ENCODE assay signal across 12 mouse cellular contexts in the genomic region with DNA sequence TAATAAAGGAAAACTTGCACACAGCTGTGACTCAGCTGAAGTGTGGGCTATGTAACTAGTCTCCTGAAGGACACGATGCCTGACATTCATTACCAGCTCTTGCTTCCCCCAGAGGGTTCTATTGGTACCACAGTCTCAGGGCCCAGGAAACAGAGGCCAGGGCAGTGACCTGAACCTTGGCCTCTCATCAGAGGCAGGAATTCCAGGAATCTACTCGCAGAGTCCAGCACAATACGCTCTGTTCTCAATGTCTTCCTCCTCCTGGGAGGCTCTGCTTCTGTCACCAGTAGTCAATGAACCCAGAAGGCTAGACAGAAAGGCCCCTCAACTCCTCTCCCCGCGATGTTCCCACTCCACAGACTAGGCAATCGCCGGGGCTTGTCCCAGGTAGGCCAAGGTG.
A peak's percentile ranks its signal among the peaks of the same experiment; 100 is the strongest.
DNase-seq lines count a peak whose midpoint lies in the region; ATAC-seq and TF ChIP-seq lines count a peak whose summit lies in the region.
"Had no signal": no experiment of that assay in that cellular context is flagged by ENCODE, and none has a peak within 500 bp of the region (broad histone marks: within the 10 kb centered on the region; RNA-seq: fewer than 3 reads in every experiment).

No protein-coding gene starts in this region.

- 58% methylated on average over 7 of the region's 7 CpGs for WGBS in liver, postnatal 0 days (ENCODE audit: insufficient replicate concordance)
- WGBS in liver, embryonic 12.5 days (ENCODE audit: insufficient replicate concordance), result 54% methylated on average over 7 of the region's 7 CpGs
- WGBS in embryonic facial prominence, embryonic 14.5 days, result 26% methylated on average over 7 of the region's 7 CpGs
- 60% methylated on average over 7 of the region's 7 CpGs for WGBS in stomach, postnatal 0 days

- TF ChIP-seq CTCF in liver, postnatal 0 days (IDR thresholded peaks at IDR 0.05; ENCODE audit: low read depth), result no peak
- no peak for TF ChIP-seq CTCF in stomach, postnatal 0 days (IDR thresholded peaks at IDR 0.05; ENCODE audit: low read depth)

- H3K36me3 ChIP-seq in liver, postnatal 0 days (replicated peaks; ENCODE audit: insufficient read depth, low read length), result no peaks in the 10 kb centered on the region
- H3K36me3 ChIP-seq in liver, embryonic 12.5 days, result no peaks in the 10 kb centered on the region
- no peaks in the 10 kb centered on the region for H3K36me3 ChIP-seq in embryonic facial prominence, embryonic 14.5 days (ENCODE audit: control insufficient read depth, insufficient read depth, low read length)
- no peaks in the 10 kb centered on the region for H3K36me3 ChIP-seq in stomach, postnatal 0 days (ENCODE audit: control insufficient read depth, insufficient read depth, low read length)
- H3K36me3 ChIP-seq: heart, embryonic 12.5 days had no signal

- no peak overlapping the region for H3K4me3 ChIP-seq in liver, postnatal 0 days (ENCODE audit: low read depth, low read length)
- no peak overlapping the region for H3K4me3 ChIP-seq in liver, embryonic 12.5 days
- H3K4me3 ChIP-seq in embryonic facial prominence, embryonic 14.5 days (ENCODE audit: low read depth, low read length), result no peak overlapping the region
- H3K4me3 ChIP-seq in stomach, postnatal 0 days (ENCODE audit: low read depth, low read length), result no peak overlapping the region
- H3K4me3 ChIP-seq: heart, embryonic 12.5 days; myocyte had no signal

- H3K27me3 ChIP-seq in liver, postnatal 0 days (ENCODE audit: insufficient read depth, low read length), result no peaks in the 10 kb centered on the region
- no peaks in the 10 kb centered on the region for H3K27me3 ChIP-seq in liver, embryonic 12.5 days (replicated peaks)
- H3K27me3 ChIP-seq in embryonic facial prominence, embryonic 14.5 days (replicated peaks; ENCODE audit: control insufficient read depth, insufficient read depth, low read length), result no peaks in the 10 kb centered on the region
- H3K27me3 ChIP-seq in stomach, postnatal 0 days (ENCODE audit: control insufficient read depth, insufficient read depth, low read length), result no peaks in the 10 kb centered on the region
- H3K27me3 ChIP-seq: heart, embryonic 12.5 days had no signal

- ATAC-seq in liver, postnatal 0 days, result peak; percentile 44; the same call in 1 of the 2 replicates
- ATAC-seq in liver, embryonic 12.5 days, result no peak
- ATAC-seq in embryonic facial prominence, embryonic 14.5 days (ENCODE audit: low read depth), result peak; percentile 12
- ATAC-seq in stomach, postnatal 0 days (ENCODE audit: low FRiP score, low TSS enrichment), result no peak
- ATAC-seq: forebrain, embryonic 16.5 days had no signal

- TF ChIP-seq EP300 in liver, postnatal 0 days (IDR thresholded peaks at IDR 0.05; ENCODE audit: low read depth), result peak; percentile 40; the same call in 1 of the 2 replicates
- no peak for TF ChIP-seq EP300 in stomach, postnatal 0 days (optimal IDR thresholded peaks at IDR 0.05)

- H3K4me2 ChIP-seq in liver, postnatal 0 days (ENCODE audit: low read depth, low read length), result no peak overlapping the region
- H3K4me2 ChIP-seq in liver, embryonic 12.5 days, result no peak overlapping the region
- no peak overlapping the region for H3K4me2 ChIP-seq in embryonic facial prominence, embryonic 14.5 days (ENCODE audit: low read depth, low read length)
- no peak overlapping the region for H3K4me2 ChIP-seq in stomach, postnatal 0 days (replicated peaks; ENCODE audit: low read depth)
- H3K4me2 ChIP-seq: heart, embryonic 12.5 days had no signal

- no peaks in the 10 kb centered on the region for H3K4me1 ChIP-seq in liver, postnatal 0 days (ENCODE audit: insufficient read depth)
- H3K4me1 ChIP-seq in liver, embryonic 12.5 days, result no peaks in the 10 kb centered on the region
- H3K4me1 ChIP-seq in embryonic facial prominence, embryonic 14.5 days (ENCODE audit: control insufficient read depth, insufficient read depth, low read length), result peaks cover 2% of the 10 kb centered on the region; the same call in 1 of the 2 replicates
- no peaks in the 10 kb centered on the region; the same call in 1 of the 2 replicates for H3K4me1 ChIP-seq in stomach, postnatal 0 days (replicated peaks; ENCODE audit: control insufficient read depth, insufficient read depth)

- peak; percentile 21 for DNase-seq in liver, postnatal 0 days
- no peak for DNase-seq in embryonic facial prominence, embryonic 14.5 days (ENCODE audit: low spot score)
- peak; percentile 72 to 90 for DNase-seq in kidney, postnatal 25 days
- peak; percentile 56 for DNase-seq in testis, postnatal 14 days (ENCODE audit: low spot score)
- no peak for DNase-seq in cerebellum, postnatal 10 days
- DNase-seq in stomach, postnatal 0 days (ENCODE audit: low spot score), result no peak
- DNase-seq: right cerebral cortex, postnatal 25 days had no signal

- H3K27ac ChIP-seq in liver, postnatal 0 days (ENCODE audit: low read depth), result no peak overlapping the region
- no peak overlapping the region for H3K27ac ChIP-seq in liver, embryonic 12.5 days
- H3K27ac ChIP-seq in embryonic facial prominence, embryonic 14.5 days (replicated peaks; ENCODE audit: low read depth, low read length), result no peak overlapping the region
- no peak overlapping the region for H3K27ac ChIP-seq in stomach, postnatal 0 days (replicated peaks)
- H3K27ac ChIP-seq: liver, embryonic 14.5 days had no signal

- no peaks in the 10 kb centered on the region for H3K9me3 ChIP-seq in liver, postnatal 0 days (ENCODE audit: low read length)
- H3K9me3 ChIP-seq in liver, embryonic 12.5 days (replicated peaks), result no peaks in the 10 kb centered on the region
- no peaks in the 10 kb centered on the region for H3K9me3 ChIP-seq in embryonic facial prominence, embryonic 14.5 days (ENCODE audit: control insufficient read depth, low read length)
- H3K9me3 ChIP-seq in stomach, postnatal 0 days (ENCODE audit: control insufficient read depth, low read length), result no peaks in the 10 kb centered on the region
- H3K9me3 ChIP-seq: heart, embryonic 12.5 days had no signal

- no peak overlapping the region for H3K9ac ChIP-seq in liver, postnatal 0 days (replicated peaks)
- no peak overlapping the region for H3K9ac ChIP-seq in liver, embryonic 12.5 days
- H3K9ac ChIP-seq in embryonic facial prominence, embryonic 14.5 days (ENCODE audit: low read depth, low read length), result no peak overlapping the region
- no peak overlapping the region for H3K9ac ChIP-seq in stomach, postnatal 0 days (ENCODE audit: low read length)
- H3K9ac ChIP-seq: heart, embryonic 12.5 days; liver, embryonic 14.5 days had no signal

Comparison
In these comparisons a context has a peak if more than half of its experiments do, and no peak if none do; other contexts are left out.
1. ATAC-seq: peak in liver, postnatal 0 days (single experiment) and embryonic facial prominence, embryonic 14.5 days (single experiment); none in liver, embryonic 12.5 days (single experiment) and stomach, postnatal 0 days (single experiment).
2. DNase-seq: peak in liver, postnatal 0 days (single experiment), kidney, postnatal 25 days (2 of 2) and testis, postnatal 14 days (single experiment); none in embryonic facial prominence, embryonic 14.5 days (single experiment), cerebellum, postnatal 10 days (0 of 2) and stomach, postnatal 0 days (single experiment).